Mouse (Mus musculus) stomach, postnatal 0 days (tissue): ENCODE results near the gene Rasip1.

Source experiments
- CTCF ChIP-seq: IDR thresholded peaks from 2 replicates; pipeline ENCODE4 v1.5.1; 2016; ENCODE audit warnings: antibody characterized with exemption, low read depth, mild to moderate bottlenecking, moderate library complexity
- EP300 ChIP-seq: optimal IDR thresholded peaks from 2 replicates; pipeline ENCODE3; 2016; ENCODE audit warnings: antibody characterized with exemption

GRCm38 (mm10) chr7:45642083-45642482 is 14.8 kb downstream of the Rasip1 start:
- TF ChIP-seq CTCF (no peak), EP300 (no peak)
